ENCODE assay signal across 16 mouse cellular contexts in the genomic region with DNA sequence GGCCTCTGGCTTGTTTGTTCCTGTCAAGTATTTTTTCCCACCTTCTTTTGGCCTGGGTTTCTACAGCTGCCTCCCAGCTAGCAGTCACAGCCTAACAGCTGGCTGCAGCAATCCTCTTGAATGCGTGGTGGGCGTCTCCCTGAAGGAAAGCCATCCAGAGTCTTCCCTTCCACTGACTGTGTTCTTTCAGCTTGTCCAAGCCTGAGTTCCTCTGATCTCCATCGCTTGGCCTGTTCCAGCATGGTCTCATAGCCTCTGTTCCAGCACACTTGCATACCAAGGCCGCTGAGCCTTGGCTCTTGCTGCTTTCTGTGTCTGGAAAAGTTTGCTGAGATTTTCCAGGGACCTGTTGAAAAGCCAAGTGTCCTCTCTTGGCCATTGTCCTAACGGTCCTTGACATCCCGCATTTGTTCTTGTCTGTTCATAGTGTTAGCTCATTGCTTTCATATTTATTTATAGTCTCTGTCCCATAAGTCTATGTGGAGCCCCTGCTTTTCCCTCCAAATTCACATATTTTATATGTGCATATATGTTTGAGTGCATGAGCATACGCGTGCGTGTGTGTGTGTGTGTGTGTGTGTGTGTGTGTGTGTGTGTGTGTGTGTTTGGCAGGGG. TPM values are rescaled to one million over a fixed set of nuclear protein-coding genes. Genes with fewer than 3 reads are reported as not detected.
DNase-seq lines count a peak whose midpoint lies in the region; ATAC-seq and TF ChIP-seq lines count a peak whose summit lies in the region.
"Had no signal": no experiment of that assay in that cellular context is flagged by ENCODE, and none has a peak within 500 bp of the region (broad histone marks: within the 10 kb centered on the region; RNA-seq: fewer than 3 reads in every experiment).

No protein-coding gene starts in this region.

- H3K36me3 ChIP-seq in heart, adult 2 months (ENCODE audit: control insufficient read depth, insufficient read depth, low read length), result no peaks in the 10 kb centered on the region
- H3K36me3 ChIP-seq in heart, embryonic 12.5 days, result no peaks in the 10 kb centered on the region
- H3K36me3 ChIP-seq in intestine, embryonic 15.5 days, result no peaks in the 10 kb centered on the region
- no peaks in the 10 kb centered on the region for H3K36me3 ChIP-seq in midbrain, embryonic 15.5 days (replicated peaks)
- H3K36me3 ChIP-seq: embryonic facial prominence, embryonic 12.5 days; limb, embryonic 12.5 days had no signal

- TF ChIP-seq POLR2A in heart, adult 2 months (IDR thresholded peaks at IDR 0.05; ENCODE audit: insufficient read depth, low read depth, low read length), result no peak

- H3K4me1 ChIP-seq in heart, adult 2 months (ENCODE audit: control insufficient read depth, insufficient read depth, low read length), result peaks cover 2% of the 10 kb centered on the region
- peaks cover 9% of the 10 kb centered on the region for H3K4me1 ChIP-seq in heart, embryonic 12.5 days (replicated peaks)
- H3K4me1 ChIP-seq in intestine, embryonic 15.5 days (replicated peaks), result no peaks in the 10 kb centered on the region
- H3K4me1 ChIP-seq in midbrain, embryonic 15.5 days, result peaks cover 9% of the 10 kb centered on the region; the same call in 1 of the 2 replicates
- H3K4me1 ChIP-seq: embryonic facial prominence, embryonic 12.5 days; limb, embryonic 12.5 days; megakaryocyte, embryonic 14.5 days had no signal

- H3K9me3 ChIP-seq in heart, embryonic 12.5 days (replicated peaks), result no peaks in the 10 kb centered on the region
- no peaks in the 10 kb centered on the region for H3K9me3 ChIP-seq in intestine, embryonic 15.5 days
- no peaks in the 10 kb centered on the region for H3K9me3 ChIP-seq in midbrain, embryonic 15.5 days
- H3K9me3 ChIP-seq: embryonic facial prominence, embryonic 12.5 days; limb, embryonic 12.5 days; megakaryocyte, embryonic 14.5 days had no signal

- TF ChIP-seq CTCF in heart, adult 2 months (IDR thresholded peaks at IDR 0.05), result no peak

- ATAC-seq in heart, embryonic 12.5 days (ENCODE audit: insufficient number of reproducible peaks, low FRiP score), result no peak
- peak; percentile 88 for ATAC-seq in intestine, embryonic 15.5 days
- no peak for ATAC-seq in midbrain, embryonic 15.5 days (replicated peaks)

- intact Hi-C loops in heart, adult 2 months (cut with DNase I), result no loop called here

- H3K4me2 ChIP-seq in heart, embryonic 12.5 days, result no peak overlapping the region
- H3K4me2 ChIP-seq in intestine, embryonic 15.5 days (replicated peaks), result no peak overlapping the region
- no peak overlapping the region for H3K4me2 ChIP-seq in midbrain, embryonic 15.5 days
- H3K4me2 ChIP-seq: embryonic facial prominence, embryonic 12.5 days; limb, embryonic 12.5 days had no signal

- DNase-seq in heart, adult 2 months, result peak; percentile 34 to 62
- DNase-seq in urinary bladder, postnatal 14 days (ENCODE audit: low spot score), result peak; percentile 34
- no peak for DNase-seq in urinary bladder, postnatal 10 days (ENCODE audit: low spot score)
- DNase-seq in adrenal gland, postnatal 4 days (ENCODE audit: low spot score in 2 of 2), result no peak
- DNase-seq in thymus, postnatal 4 days, result no peak
- DNase-seq: cerebellum, adult 9-11 months; kidney, adult 18-20 months; layer of hippocampus, adult 9-11 months; thymus, adult 2 months had no signal

- no peak overlapping the region for H3K9ac ChIP-seq in heart, adult 2 months (ENCODE audit: low read depth, low read length)
- no peak overlapping the region for H3K9ac ChIP-seq in heart, embryonic 12.5 days
- no peak overlapping the region for H3K9ac ChIP-seq in intestine, embryonic 15.5 days
- no peak overlapping the region for H3K9ac ChIP-seq in midbrain, embryonic 15.5 days
- H3K9ac ChIP-seq: embryonic facial prominence, embryonic 12.5 days; limb, embryonic 12.5 days had no signal

- no peak for TF ChIP-seq EP300 in heart, adult 2 months (IDR thresholded peaks at IDR 0.05; ENCODE audit: insufficient read depth, low read depth, low read length)

- no peaks in the 10 kb centered on the region for H3K27me3 ChIP-seq in heart, adult 2 months (ENCODE audit: control insufficient read depth, insufficient read depth, low read length)
- no peaks in the 10 kb centered on the region for H3K27me3 ChIP-seq in heart, embryonic 12.5 days (replicated peaks)
- no peaks in the 10 kb centered on the region for H3K27me3 ChIP-seq in intestine, embryonic 15.5 days (replicated peaks)
- H3K27me3 ChIP-seq in midbrain, embryonic 15.5 days (replicated peaks), result no peaks in the 10 kb centered on the region
- H3K27me3 ChIP-seq: embryonic facial prominence, embryonic 12.5 days; limb, embryonic 12.5 days had no signal

- H3K79me2 ChIP-seq in heart, adult 2 months (replicated peaks; ENCODE audit: control insufficient read depth, insufficient read depth, low read length), result no peaks in the 10 kb centered on the region

- WGBS in heart, adult 2 months, result 54% methylated on average over 9 of the region's 9 CpGs
- 73% methylated on average over 9 of the region's 9 CpGs for WGBS in heart, embryonic 12.5 days
- 73% methylated on average over 9 of the region's 9 CpGs for WGBS in intestine, embryonic 15.5 days
- 90% methylated on average over 9 of the region's 9 CpGs for WGBS in midbrain, embryonic 15.5 days

- H3K4me3 ChIP-seq in heart, adult 2 months, result no peak overlapping the region
- H3K4me3 ChIP-seq in heart, embryonic 12.5 days, result no peak overlapping the region
- no peak overlapping the region for H3K4me3 ChIP-seq in intestine, embryonic 15.5 days (replicated peaks)
- H3K4me3 ChIP-seq in midbrain, embryonic 15.5 days, result no peak overlapping the region
- H3K4me3 ChIP-seq: embryonic facial prominence, embryonic 12.5 days; limb, embryonic 12.5 days; megakaryocyte, embryonic 14.5 days had no signal

- H3K27ac ChIP-seq in heart, adult 2 months, result no peak overlapping the region
- no peak overlapping the region for H3K27ac ChIP-seq in heart, embryonic 12.5 days (ENCODE audit: poor library complexity, severe bottlenecking)
- peak overlapping the region; percentile 32; the same call in 1 of the 2 replicates for H3K27ac ChIP-seq in intestine, embryonic 15.5 days
- H3K27ac ChIP-seq in midbrain, embryonic 15.5 days, result no peak overlapping the region
- H3K27ac ChIP-seq: embryonic facial prominence, embryonic 12.5 days; limb, embryonic 12.5 days had no signal

RNA-seq across cellular contexts. Expression of gene Ackr4, which starts 3.5 kb away (rescaled TPM):
- 1 to 10 TPM; 1.6 to 2.4 TPM for total RNA-seq in heart, adult 2 months (2021)
- 6.8 and 10.9 TPM in 2 replicates for polyA plus RNA-seq in heart, adult 2 months (2012; rRNA removed)
- 1.2 and 1.3 TPM in 2 replicates for polyA plus RNA-seq in heart, embryonic 12.5 days (2016; fragmentation: Nextera tagmentation; extraction: Ambion mirVana)
- 4.3 TPM in 2 replicates for polyA plus RNA-seq in intestine, embryonic 15.5 days (2015; fragmentation: Nextera tagmentation; extraction: Ambion mirVana)
- 0.80 and 1.1 TPM in 2 replicates for polyA plus RNA-seq in midbrain, embryonic 15.5 days (2015; fragmentation: Nextera tagmentation; extraction: Ambion mirVana)
- total RNA-seq in adrenal gland, postnatal 4 days (2021), result 1 to 10 TPM; 1.2 to 1.4 TPM
- total RNA-seq: hematopoietic stem cell, adult 5-6 weeks had no signal

Comparison
In these comparisons a context has a peak if more than half of its experiments do, and no peak if none do; other contexts are left out.
1. DNase-seq: peak in heart, adult 2 months (2 of 2) and urinary bladder, postnatal 14 days (single experiment); none in urinary bladder, postnatal 10 days (single experiment), adrenal gland, postnatal 4 days (0 of 2) and thymus, postnatal 4 days (single experiment).